Mouse (Mus musculus): ENCODE measurements around the gene Poll.
"Not testable (repeated sequence)": the region's sequence is repeated elsewhere in the genome, so short reads cannot be mapped to it uniquely, and the experiment has no call there.

The Poll gene

DNA sequence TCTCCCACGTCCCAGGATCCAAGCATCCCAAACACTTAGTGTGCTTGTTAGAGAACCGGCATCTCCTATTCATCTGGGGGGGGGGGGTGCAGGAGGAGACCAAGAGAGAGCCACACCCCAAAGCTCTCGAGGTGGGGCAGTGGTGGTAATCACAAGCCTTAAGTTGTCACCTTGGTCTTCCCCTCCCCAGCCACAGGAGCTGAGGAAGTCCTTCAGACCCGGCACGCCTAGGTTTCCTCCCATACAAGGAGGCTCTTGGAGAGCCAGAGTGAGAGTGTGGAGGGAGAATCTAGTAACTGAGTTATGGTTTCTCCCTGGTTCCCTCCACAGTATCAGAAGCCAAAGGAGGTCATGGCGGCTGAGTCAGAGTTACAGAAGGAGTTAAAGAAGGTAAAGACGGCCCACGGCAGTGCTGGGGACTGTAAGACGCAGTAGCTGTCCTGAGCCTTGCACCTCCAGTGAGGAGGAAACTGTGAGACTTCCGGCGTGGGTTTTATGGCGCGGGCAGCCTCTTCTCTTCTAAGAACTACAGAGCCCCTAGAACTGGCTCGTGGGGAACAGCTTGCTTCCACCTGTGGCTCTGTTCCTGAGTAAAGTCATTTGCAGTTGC is 16.9 kb upstream of the Poll start:
- DNase-seq (ENCODE audit: low read depth, low spot score), result no peak

DNA sequence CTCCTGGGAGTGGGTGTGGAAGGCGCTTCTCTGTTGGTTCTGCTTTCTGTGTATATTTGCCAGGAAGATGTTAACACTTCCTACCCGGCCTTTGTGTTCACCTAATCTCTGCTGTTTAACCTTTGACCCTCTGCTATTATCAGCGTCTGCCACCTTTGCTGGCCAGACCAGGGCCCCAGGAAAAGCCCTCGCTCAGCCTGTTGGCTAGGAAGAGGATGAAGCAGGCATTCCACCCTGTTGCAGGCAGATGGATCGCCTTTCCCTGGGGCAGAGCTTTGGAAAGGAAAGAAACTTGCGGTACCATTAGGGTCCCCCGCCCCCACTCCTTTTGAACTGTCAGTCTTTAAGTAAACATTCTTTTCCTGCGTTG is 15.3 kb upstream of the Poll start:
- DNase-seq (ENCODE audit: low read depth, low spot score), result no peak

DNA sequence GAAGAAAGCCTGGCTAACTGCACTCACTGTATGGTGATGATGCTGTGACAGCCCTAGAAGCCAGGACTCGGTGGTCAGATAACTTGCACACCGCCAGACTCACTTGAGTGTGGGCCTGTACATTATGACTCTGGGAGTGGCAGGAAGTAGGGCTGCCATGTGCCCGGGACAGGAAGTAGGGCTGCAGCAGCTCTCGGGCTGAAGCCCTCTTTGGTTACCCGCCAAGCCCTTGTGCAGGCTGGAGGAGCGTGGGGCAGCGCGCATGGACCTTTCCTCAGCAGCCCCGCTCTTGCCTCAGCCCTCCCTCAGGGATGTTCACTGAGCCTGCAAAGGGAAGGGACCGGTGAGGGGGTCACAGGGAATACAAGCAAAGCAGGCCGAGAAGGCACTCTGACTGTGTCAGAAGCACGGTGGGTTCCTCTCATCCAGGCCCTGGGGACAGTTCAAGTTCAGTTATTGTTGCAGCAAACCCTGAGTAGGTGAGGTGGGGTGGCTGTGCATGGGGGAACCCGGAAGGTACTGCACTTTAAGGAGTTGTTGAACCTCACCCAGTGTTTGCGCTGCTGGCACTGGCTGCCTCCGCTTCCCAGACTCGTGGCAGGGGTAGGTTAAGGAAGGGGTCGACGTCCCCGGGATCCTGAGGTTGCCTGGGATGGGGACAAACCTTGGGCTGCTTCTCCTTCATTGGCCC is 14.8 kb upstream of the Poll start:
- no peak for DNase-seq (ENCODE audit: low read depth, low spot score)

DNA sequence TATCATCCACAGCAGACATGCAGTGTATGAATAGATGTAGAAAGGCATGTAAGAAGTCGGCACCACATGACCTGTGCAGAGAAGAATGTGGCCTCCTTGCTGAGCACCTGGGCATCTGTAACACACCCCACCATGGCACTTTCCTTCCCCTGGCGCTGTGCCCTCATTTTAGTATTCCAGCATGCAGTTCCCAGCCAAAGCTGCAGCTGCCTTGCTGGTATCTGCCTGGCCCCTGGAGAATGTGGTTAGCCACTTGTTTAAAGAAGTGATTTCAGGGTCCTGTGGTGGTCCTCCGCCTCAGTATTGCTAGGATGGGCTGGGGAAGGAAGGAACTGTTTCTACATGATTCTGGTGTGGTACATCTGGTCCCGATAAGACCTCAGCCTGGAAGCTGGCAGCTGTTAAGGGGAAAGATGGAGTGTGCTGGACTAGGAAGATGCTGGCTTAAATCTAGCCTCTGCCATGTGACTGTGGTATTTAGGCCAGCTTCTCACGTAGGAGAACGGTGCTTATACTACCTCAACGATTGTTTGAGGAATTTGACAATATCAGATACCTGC is 14.1 kb upstream of the Poll start:
- DNase-seq (ENCODE audit: low read depth, low spot score), result no peak

DNA sequence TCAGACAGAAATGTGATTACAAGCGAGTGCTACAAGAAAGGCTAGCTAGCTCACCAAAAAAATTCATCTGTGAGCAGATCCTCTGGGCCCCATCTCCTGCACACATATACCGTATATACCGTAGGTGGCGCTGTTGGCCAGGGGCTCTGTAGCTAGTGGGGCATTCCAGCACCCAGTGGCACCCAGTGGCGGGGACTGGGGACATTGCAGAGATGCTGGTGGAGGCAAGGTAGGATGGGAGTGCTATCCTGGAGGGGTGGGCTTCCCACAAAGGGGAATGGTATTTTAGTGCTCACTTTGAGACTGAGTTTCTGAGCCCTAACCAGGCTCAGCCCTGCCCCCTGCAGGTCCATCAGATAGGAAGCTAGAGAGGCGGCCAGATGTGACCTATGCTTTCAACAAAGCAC is 13.5 kb upstream of the Poll start:
- no peak for DNase-seq (ENCODE audit: low read depth, low spot score)

DNA sequence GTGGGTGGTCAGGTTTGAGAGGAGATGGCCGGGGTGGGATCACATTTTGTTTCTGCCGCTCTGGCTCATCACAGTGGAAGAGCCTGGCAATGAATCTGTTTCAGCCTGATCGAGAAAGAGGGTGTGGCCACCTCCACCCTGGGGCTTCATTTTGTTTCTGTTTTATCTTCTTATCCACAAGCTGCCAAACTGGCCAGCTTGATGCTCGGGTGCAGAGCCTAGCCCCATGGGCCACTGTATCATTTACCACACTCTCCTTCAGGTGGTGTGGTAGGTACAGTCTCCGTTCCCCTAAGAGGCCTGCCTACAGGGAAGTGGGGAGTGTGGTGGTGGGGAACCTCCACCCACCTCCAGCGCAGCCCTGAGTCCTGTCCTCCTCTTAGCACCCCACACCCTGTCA is 12.7 kb upstream of the Poll start:
- no peak for DNase-seq (ENCODE audit: low read depth, low spot score)

DNA sequence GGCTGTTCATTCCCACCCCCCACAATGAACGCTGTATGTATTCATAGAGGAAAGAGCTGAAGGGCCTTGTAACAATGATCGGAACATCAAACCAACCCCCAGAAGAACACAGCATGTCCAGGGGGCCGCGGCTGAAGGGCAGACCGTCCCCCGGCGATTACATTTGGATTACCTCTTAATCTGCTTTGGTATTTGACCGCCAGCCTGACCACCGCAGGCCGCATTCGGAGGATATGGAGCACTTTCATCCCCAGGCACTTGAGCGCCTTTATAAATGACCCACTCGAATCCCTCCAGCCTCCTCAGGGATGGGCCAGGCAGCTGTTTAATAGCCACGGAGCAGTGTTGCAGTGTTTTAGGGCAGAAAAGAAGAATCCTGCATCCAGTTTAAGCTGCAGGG is 7.0 kb upstream of the Poll start:
- peak; percentile 62 for DNase-seq (ENCODE audit: low read depth, low spot score)

DNA sequence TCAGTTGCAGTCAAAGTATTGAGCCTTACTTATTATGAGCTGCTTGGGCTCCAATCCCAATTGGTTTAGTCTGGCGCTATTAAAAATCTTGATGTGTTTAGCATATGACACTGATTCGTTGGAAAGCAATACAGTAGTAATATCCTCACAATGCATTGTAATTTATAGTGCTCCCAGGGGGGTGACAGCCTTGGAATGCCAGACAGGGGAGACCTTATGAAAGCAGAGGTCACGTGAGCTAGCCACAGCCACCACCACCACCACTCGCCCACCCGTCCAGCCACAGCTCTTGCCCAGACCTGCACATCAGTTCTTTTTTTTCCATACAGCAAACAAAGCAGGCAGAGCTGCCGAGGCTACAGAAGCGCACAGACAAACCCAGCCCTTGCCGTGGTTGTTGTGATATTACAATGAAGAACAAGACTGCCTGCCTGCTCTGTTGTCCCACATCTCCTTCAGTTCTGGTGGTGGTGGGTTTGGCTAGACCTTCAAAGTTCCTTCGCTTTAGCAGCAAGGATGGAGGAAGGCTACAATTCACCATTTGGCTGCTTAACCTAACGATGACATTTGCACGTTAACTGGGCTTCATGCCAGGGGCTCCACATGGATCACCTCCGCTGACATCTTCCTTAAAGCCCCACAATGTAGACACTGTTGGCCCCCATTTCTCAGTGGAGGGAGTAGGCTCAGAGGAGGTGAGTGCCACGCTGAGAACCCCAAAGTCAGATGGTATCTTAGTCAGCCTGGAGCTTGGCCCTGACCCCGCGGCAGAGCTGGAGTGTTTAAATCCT is 5.8 kb upstream of the Poll start:
- DNase-seq (ENCODE audit: low read depth, low spot score), result no peak

DNA sequence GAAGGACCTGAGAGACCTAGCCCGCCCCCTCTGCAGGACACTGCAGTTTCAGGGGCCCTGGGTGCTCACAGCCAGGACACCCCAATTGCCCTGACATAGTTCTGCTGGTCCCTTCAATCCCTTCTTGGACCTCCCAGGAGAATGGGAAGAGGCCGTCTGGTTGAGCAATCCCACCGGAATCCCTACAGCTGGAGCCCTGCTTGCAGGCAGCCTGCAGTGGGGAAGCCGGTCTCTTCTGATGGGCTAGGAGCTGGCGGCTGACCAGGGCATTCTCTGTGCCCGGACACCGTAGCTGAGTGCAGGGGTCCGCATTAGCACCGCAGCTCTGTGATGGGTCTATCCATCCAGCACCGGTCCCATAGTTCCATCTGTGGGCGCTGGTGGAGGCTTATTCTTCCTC is 6.2 kb downstream of the Poll start:
- DNase-seq (ENCODE audit: low read depth, low spot score), result no peak

DNA sequence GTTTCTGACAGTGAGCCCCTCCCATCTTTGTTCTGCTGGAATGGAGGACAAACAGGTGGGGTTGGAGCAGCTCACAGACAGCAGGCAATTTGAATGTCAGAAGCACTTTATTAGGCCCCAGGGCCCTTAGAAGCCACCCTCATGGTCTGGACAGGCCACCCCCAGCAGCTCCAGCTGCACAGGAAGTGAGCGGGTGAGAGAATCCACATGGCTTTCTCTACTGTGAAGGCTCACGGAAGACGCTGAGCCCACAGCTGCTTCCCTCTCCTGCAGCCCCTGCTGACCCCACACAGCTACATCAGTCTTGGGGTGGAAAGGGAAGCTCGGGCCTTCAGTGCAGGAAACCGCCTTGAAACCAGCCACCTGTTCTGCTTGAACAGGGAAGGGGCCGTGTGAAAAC is 8.1 kb downstream of the Poll start:
- no peak for DNase-seq (ENCODE audit: low read depth, low spot score)

DNA sequence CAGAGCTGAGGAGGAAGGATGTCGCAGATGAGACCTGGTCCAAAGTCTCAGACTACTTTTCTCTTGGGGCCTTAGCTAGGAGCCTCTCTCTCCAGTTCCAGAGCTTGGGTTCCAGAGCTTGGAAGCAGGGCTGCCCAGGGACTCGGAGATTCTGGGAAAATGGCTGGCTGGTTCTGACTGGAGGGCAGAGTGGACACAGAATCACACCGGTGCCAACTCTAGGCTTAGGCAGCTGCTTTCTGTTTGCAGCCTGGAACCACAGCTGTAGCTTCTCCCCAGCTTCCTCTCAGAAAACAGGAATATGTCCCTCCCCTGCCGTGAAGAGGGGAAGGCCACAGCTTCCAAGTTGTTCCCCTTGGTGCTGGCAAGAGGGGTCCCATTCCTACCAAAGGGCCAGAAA is 10.4 kb downstream of the Poll start:
- no peak for DNase-seq (ENCODE audit: low read depth, low spot score)

DNA sequence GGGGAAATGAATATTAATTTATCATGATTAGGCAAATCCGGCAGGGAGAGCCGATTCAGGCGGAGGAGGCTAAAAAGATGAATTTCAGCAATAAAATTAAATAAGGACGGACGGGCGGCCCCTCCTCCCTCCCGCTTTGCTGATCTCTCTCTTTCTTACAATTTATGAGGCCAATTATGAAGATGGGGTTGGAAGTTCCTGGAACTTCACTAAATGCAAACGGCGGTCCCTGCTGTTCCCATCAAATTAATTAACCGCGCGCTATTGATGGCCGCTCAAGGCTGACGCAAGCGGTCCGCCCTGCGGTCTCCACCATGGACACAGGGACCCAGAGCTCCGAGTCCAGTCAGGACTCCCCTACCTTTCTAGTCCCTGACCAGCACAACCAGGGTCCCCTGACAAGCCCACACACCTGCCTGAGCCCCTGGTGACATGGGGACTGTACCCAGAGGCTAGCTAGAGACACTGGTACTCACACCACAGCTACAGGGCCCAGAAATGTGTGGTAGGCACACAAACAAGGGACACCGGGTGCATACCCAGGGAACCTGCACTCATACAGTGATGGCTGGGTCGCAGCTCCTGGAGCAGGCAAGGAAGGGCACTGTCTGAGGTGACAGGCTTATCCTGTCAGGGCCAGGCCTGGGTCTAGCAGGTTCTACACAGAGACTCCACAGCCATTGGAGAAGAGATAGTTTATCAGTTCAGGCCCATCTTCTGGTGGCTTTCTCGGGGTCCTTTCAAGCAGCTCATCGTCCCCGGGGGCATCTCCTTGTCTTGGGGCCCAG is 11.0 kb downstream of the Poll start:
- no peak for DNase-seq (ENCODE audit: low read depth, low spot score)

DNA sequence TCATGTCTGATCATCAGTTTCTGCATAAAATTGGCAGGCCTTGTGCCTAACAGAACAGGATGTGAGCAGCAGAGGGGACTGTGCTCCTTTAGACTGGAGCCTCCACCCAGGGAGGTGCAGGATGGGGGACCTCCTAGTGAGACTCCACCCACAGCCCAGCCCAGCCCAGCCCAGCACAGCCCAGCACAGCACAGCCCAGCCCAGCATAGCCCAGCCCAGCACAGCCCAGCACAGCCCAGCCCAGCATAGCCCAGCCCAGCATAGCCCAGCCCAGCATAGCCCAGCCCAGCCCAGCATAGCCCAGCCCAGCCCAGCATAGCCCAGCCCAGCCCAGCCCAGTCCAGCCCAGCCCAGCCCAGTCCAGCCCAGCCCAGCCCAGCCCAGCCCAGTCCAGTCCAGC is 12.1 kb downstream of the Poll start:
- DNase-seq (ENCODE audit: low read depth, low spot score), result not testable (repeated sequence)

DNA sequence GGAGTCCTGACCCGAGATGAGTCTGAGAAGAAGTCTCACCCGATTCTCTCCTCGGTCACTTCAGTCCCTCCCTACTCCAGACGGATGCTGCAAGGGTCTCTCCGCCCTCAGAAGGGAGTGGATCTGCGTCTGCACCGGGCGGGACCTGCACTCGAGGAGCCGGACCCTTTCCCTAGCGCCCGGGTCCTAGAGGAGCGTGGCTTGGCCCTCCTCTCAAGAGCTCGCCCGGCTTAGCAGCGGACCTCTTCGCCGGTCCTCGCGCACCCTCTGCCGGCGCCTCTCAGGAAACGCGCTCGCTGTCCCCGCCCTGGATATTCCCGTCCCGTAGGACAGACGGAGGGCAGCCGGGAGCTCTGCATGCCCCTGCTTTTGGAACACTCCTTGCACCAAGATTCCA is 15.4 kb downstream of the Poll start:
- DNase-seq (ENCODE audit: low read depth, low spot score), result peak; percentile 56

DNA sequence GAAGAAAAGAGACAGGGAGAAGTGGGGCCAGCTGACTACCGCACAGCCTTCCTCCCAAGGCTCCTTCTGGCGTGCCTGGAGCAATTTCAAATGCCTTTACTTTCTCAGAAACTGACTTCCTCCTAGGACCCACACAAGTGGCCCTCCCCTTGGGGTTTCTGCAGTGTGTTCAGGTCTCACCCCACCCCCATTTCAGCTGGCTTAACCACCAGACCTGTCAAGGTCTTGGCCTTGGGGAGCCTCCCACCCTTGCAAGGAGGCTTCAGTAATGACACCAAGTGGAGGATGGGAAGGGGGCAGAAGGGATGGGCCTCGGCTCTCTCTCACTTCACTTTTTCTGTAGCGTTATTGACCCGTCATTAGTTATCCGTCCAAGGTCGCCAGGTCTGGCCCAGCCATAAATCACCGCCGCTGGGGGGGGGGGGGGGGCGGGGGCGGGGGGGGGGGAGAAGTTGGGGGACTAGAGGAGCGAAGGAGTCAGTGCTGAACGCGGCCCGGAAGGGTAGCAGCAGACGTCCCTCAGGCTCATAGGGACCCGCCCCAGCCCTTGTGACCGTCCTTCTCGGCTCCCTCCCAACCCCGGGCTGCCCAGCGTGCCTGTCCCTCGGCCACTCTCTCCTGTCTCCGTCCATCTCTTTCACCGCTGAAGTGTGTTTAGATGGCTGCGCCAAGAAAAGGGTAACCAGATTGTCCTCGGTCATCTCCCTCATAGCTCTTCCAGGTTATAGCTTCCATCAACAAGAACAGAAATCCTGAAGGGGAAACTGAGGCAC is 16.0 kb downstream of the Poll start:
- DNase-seq (ENCODE audit: low read depth, low spot score), result no peak

DNA sequence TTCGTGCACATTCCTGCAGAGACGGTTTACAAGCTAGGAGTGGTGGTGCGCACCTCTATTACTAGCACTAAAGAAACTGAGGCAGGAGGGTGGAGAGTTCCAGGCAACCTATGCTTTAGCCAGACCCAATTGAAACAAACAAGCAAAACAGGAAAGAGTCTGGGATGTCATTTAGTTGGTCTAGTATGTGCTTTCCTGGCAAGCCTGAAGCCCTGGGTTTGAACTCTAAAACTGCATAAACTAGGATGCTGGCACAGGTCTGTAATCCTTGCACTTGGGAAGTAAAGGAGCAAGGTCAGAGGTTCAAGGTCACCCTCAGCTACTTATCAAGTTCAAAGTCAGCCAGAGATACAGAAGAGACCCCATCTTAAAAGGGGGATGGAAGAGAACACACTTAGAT is 18.3 kb downstream of the Poll start:
- DNase-seq (ENCODE audit: low read depth, low spot score), result no peak

DNA sequence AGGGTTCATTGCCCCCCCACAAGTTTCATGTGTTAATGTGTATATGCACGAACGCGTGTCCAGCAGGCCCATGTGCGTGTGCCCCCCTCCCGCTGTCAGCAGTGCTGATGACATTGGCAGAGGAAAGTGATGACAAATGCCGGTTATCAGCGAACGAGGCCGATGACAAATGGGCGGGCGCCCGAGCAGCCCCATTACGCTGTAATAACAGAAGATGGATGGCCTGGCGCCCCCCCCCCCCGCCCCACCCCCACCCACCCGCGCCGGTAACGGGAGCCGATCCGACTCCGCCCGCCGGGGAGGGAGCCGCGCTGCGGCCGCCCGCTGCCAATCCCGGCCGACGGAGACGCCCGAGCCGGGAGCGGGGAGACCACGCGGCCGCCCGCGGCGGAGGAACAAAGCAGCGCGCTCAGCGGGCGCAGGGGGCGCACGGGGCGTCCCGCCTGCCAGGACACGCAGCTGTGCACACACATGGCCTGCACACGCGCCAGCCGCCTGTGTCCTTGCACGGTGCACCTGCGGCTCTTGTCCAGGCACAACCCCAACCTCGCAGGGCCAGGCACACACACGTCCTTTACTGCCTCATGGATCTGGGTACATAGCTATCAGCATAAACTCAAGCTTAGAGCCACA is 18.8 kb downstream of the Poll start:
- no peak for DNase-seq (ENCODE audit: low read depth, low spot score)

DNA sequence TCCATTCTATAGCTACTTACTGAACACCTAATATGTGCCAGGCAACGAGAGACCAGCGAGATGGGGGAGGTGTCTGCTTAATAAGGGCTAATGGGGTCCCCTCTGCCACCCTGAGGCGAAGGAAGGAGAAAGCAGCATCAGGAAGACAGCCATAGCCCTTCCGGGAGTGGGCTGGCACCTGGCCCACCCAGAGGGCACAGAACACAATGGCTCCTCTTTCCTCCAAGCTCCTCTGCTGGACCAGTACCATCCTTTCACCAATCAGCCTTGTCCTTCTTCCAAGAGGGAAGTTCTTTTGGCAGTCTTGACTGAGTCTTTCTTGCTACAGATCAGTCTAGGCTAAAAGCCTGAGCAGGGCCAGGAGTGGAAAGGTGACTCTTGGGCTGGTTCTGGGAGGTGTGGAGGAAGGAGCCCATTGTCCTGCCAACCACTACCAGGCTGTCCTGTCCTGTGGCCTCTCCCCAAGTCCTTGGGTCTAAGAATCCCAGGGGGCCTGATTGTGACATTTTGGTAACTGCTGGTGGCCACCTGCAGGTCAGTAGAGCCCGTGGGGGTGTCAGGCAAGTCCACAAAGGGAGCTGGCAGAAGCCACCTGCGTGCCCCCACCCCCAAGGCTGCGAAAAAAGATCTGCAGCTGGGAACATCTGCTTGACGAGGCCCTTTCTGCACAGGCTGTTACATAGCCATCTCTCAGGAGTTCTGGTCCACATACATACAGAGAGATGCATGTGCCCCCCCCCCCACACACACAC is 19.5 kb downstream of the Poll start:
- DNase-seq (ENCODE audit: low read depth, low spot score), result no peak

DNA sequence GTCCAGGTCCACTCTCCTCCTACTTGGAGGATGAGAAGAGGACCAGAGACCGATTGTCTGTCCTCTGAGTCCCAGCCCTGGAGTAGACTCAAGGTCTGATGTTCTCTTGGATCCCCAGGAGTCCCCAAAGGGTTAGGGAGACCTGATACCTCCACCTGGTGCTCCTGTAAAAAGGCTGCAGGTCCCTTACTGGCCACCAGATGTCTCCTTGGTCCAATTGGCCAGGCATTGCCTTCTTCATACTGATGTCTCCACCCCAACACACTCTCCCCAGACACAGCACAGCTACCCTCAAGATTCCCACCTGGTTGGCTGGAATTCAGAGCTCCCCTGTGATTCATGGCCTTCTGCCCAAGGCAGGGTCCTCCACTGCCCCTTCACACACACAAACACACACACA is 22.8 kb downstream of the Poll start:
- DNase-seq (ENCODE audit: low read depth, low spot score), result peak; percentile 28

DNA sequence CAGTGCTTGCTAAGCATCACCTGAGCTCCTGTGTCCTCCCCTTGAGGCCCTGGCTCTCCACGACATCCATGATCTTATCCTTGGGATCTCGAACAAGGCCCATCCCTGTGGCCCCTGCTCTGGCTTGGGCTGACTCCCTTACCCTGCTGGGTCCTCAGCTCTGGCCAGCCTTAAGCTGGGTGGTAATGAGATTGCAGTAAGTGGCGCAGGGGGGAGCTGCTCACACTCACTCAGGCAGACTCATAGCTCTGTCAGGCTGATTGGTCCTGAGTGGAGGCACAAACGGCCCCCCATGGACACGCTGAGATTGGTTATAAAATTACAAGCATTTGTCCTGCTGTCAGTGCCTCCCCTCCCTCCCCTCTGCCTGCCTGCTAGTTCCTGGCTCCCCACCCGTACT is 24.4 kb downstream of the Poll start:
- DNase-seq (ENCODE audit: low read depth, low spot score), result no peak
